Mouse (Mus musculus) left cerebral cortex, adult 2 months (tissue): Measurements from ENCODE around the gene Tnfrsf19. TPM values are rescaled to one million over a fixed set of nuclear protein-coding genes. Genes with fewer than 3 reads are reported as not detected.
A peak's percentile ranks its signal among the peaks of the same experiment; 100 is the strongest.

Experiments used
- DNase-seq, 2 experiments: peaks; one replicate each; pipeline ENCODE4 v3.0.0; 2021 to 2022; ENCODE audit warnings: low spot score in 2 of 2, mixed read lengths in 1 of 2; ENCODE audit errors: extremely low spot score in 1 of 2
- H3K27ac ChIP-seq: fragments of 200-600 bp; 2 replicates; pipeline ENCODE4 v1.8.1; 2022
- H3K4me3 ChIP-seq: fragments of 200-600 bp; 2 replicates; pipeline ENCODE4 v1.8.1; 2022
- CTCF ChIP-seq: fragments of 200-600 bp; IDR thresholded peaks from 2 replicates; pipeline ENCODE4 v1.8.1; 2022; ENCODE audit warnings: antibody characterized with exemption, mild to moderate bottlenecking, moderate library complexity
- intact Hi-C: fragments of 180-260 bp; cut with DNase I; formaldehyde crosslinking; loops from one replicate; pipeline ENCODE4 v1.15.1; 2025
- total RNA-seq, 2 experiments: library from RNA; stranded (reverse); gene quantifications; 2 replicates each; pipeline ENCODE4 v1.2.3; 2021

Tnfrsf19 gene
- total RNA-seq, 2 experiments from 2014 or later: 49.5 to 51.9 TPM

- TF ChIP-seq CTCF: no peak
- no peak overlapping the region for H3K27ac ChIP-seq
- DNase-seq: no peak
- H3K4me3 ChIP-seq: no peak overlapping the region
- intact Hi-C loops: no loop called here
These were observed 26.4 kb downstream of the Tnfrsf19 start for GRCm38 (mm10) chr14:61019880-61020279.

- DNase-seq: no peak
- H3K27ac ChIP-seq: no peak overlapping the region
- TF ChIP-seq CTCF: no peak
- H3K4me3 ChIP-seq: no peak overlapping the region
- intact Hi-C loops: no loop called here
These were observed 31.7 kb downstream of the Tnfrsf19 start for GRCm38 (mm10) chr14:61014544-61014943.

- intact Hi-C loops: loop anchor here (1.0 to 2.0 kb wide), 2 partner anchors 25 to 32 kb away; no protein-coding TSS in a partner anchor
- Histone ChIP-seq H3K27ac (peak overlapping the region; percentile 73), H3K4me3 (peak overlapping the region; percentile 10; the same call in 1 of the 2 replicates)
- TF ChIP-seq CTCF: no peak
- peak; percentile 64 to 78 for DNase-seq
These were observed 33.8 kb downstream of the Tnfrsf19 start for GRCm38 (mm10) chr14:61012397-61012931.

GRCm38 (mm10) chr14:61011621-61012174 is 34.6 kb downstream of the Tnfrsf19 start:
- intact Hi-C loops: loop anchor here (1.0 to 2.0 kb wide), 2 partner anchors 26 to 33 kb away; no protein-coding TSS in a partner anchor
- TF ChIP-seq CTCF: no peak
- Histone ChIP-seq H3K4me3 (no peak overlapping the region), H3K27ac (peak overlapping the region; percentile 73; the same call in 1 of the 2 replicates)
- no peak for DNase-seq

GRCm38 (mm10) chr14:61005127-61005837 is 41.0 kb downstream of the Tnfrsf19 start:
- DNase-seq: no peak
- no peak overlapping the region for H3K27ac ChIP-seq
- intact Hi-C loops: no loop called here
- no peak for TF ChIP-seq CTCF
- no peak overlapping the region for H3K4me3 ChIP-seq

GRCm38 (mm10) chr14:61003676-61004075 is 42.6 kb downstream of the Tnfrsf19 start:
- Histone ChIP-seq H3K4me3 (no peak overlapping the region), H3K27ac (no peak overlapping the region)
- TF ChIP-seq CTCF: no peak
- DNase-seq: no peak
- intact Hi-C loops: no loop called here

- intact Hi-C loops: no loop called here
- DNase-seq: no peak
These were observed 46.2 kb downstream of the Tnfrsf19 start for GRCm38 (mm10) chr14:61000072-61000471.

GRCm38 (mm10) chr14:60996556-60996955 is 49.7 kb downstream of the Tnfrsf19 start:
- no peak overlapping the region for H3K27ac ChIP-seq
- no peak for TF ChIP-seq CTCF
- no peak overlapping the region for H3K4me3 ChIP-seq
- no peak for DNase-seq
- intact Hi-C loops: no loop called here

More at GRCm38 (mm10) chr14:61000072-61000471, 46.2 kb downstream of the Tnfrsf19 start:
- no peak for TF ChIP-seq CTCF
- H3K4me3 ChIP-seq: no peak overlapping the region
- peak overlapping the region; percentile 2; the same call in 1 of the 2 replicates for H3K27ac ChIP-seq

GRCm38 (mm10) chr14:60993506-60993905 is 52.8 kb downstream of the Tnfrsf19 start:
- TF ChIP-seq CTCF: no peak
- Histone ChIP-seq H3K27ac (peak overlapping the region; percentile 56), H3K4me3 (no peak overlapping the region)
- intact Hi-C loops: loop anchor here (5.0 kb wide), 1 partner anchor 44 kb away; no protein-coding TSS in a partner anchor
- DNase-seq: no peak

GRCm38 (mm10) chr14:60993092-60993491 is 53.2 kb downstream of the Tnfrsf19 start:
- no peak overlapping the region for H3K4me3 ChIP-seq
- no peak for TF ChIP-seq CTCF
- intact Hi-C loops: loop anchor here (5.0 kb wide), 1 partner anchor 44 kb away; no protein-coding TSS in a partner anchor

GRCm38 (mm10) chr14:60992144-60992543 is 54.1 kb downstream of the Tnfrsf19 start:
- intact Hi-C loops: loop anchor here (5.0 kb wide), 1 partner anchor 45 kb away; no protein-coding TSS in a partner anchor
- no peak for DNase-seq
- TF ChIP-seq CTCF: no peak
- H3K27ac ChIP-seq: peak overlapping the region; percentile 6; the same call in 1 of the 2 replicates
- no peak overlapping the region for H3K4me3 ChIP-seq

More at GRCm38 (mm10) chr14:60993092-60993491, 53.2 kb downstream of the Tnfrsf19 start:
- H3K27ac ChIP-seq: peak overlapping the region; percentile 56
- no peak for DNase-seq

- intact Hi-C loops: no loop called here
- DNase-seq: no peak
- peak overlapping the region; percentile 48 for H3K27ac ChIP-seq
- H3K4me3 ChIP-seq: no peak overlapping the region
- TF ChIP-seq CTCF: no peak
These were observed 58.1 kb downstream of the Tnfrsf19 start for GRCm38 (mm10) chr14:60988228-60988627.
